Mouse (Mus musculus) left cerebral cortex, adult 18-20 months (tissue): ENCODE results near the gene Rplp2. TPM values are rescaled to one million over a fixed set of nuclear protein-coding genes. Genes with fewer than 3 reads are reported as not detected.
"Not testable (repeated sequence)": the region's sequence is repeated elsewhere in the genome, so short reads cannot be mapped to it uniquely, and the experiment has no call there.

Experiments
- DNase-seq, 2 experiments: peaks; one replicate each; pipeline ENCODE4 v3.0.0; 2021 to 2022; ENCODE audit warnings: low spot score in 2 of 2, mixed read lengths in 1 of 2
- total RNA-seq, 2 experiments: library from RNA; stranded (reverse); gene quantifications; 2 replicates each; pipeline ENCODE4 v1.2.3; 2021

Gene Rplp2
- total RNA-seq, 2 experiments from 2014 or later: 555 to 600 TPM

GRCm38 (mm10) chr7:141443081-141443821, 3.9 kb upstream of the Rplp2 start:
- no peak for DNase-seq

GRCm38 (mm10) chr7:141443828-141444237, 3.3 kb upstream of the Rplp2 start, which contains the start of gene Pidd1:
Gene Pidd1 (minus strand): TSS chr7:141444025.
- DNase-seq: peak in 1 of 2 experiments; percentile 42

- DNase-seq: not testable (repeated sequence)
Observed at GRCm38 (mm10) chr7:141446374-141446773, 796 bp upstream of the Rplp2 start.

GRCm38 (mm10) chr7:141451928-141452327, 4.8 kb downstream of the Rplp2 start:
- DNase-seq: no peak

GRCm38 (mm10) chr7:141453636-141454035, 6.5 kb downstream of the Rplp2 start:
- DNase-seq: no peak

GRCm38 (mm10) chr7:141454967-141455551, 7.9 kb downstream of the Rplp2 start, which contains the start of gene Pnpla2:
Gene Pnpla2 (plus strand): TSS chr7:141455198.
- peak; percentile 90 to 92 for DNase-seq

GRCm38 (mm10) chr7:141455610-141456314, 8.6 kb downstream of the Rplp2 start:
- no peak for DNase-seq

GRCm38 (mm10) chr7:141456739-141457138, 9.6 kb downstream of the Rplp2 start:
- no peak for DNase-seq

GRCm38 (mm10) chr7:141457236-141457635, 10.1 kb downstream of the Rplp2 start:
- no peak for DNase-seq

GRCm38 (mm10) chr7:141457986-141458660, 11.0 kb downstream of the Rplp2 start:
- DNase-seq: peak in 1 of 2 experiments; percentile 46

GRCm38 (mm10) chr7:141458661-141459060, 11.5 kb downstream of the Rplp2 start:
- no peak for DNase-seq

GRCm38 (mm10) chr7:141459301-141459711, 12.1 kb downstream of the Rplp2 start:
- DNase-seq: no peak

GRCm38 (mm10) chr7:141460001-141460390, 12.8 kb downstream of the Rplp2 start:
- no peak for DNase-seq

- no peak for DNase-seq
Observed at GRCm38 (mm10) chr7:141460391-141461113, 13.4 kb downstream of the Rplp2 start, which contains the start of gene Cracr2b. Gene Cracr2b (plus strand): TSS chr7:141461094.

- DNase-seq: no peak
Observed at GRCm38 (mm10) chr7:141461521-141462332, 14.6 kb downstream of the Rplp2 start.

GRCm38 (mm10) chr7:141462333-141462821, 15.2 kb downstream of the Rplp2 start:
- no peak for DNase-seq

GRCm38 (mm10) chr7:141463824-141464602, 16.8 kb downstream of the Rplp2 start:
- DNase-seq: no peak

GRCm38 (mm10) chr7:141464603-141465201, 17.5 kb downstream of the Rplp2 start:
- DNase-seq: no peak
